Mouse (Mus musculus) hindbrain, postnatal 0 days (tissue): ENCODE data around the gene Cebpe. TPM values are rescaled to one million over a fixed set of nuclear protein-coding genes. Genes with fewer than 3 reads are reported as not detected.

Experiments
- ATAC-seq: fragments of 200-750 bp; cut with Nextera tagmentation; 2 replicates; pipeline ENCODE4 v1.8.0; 2017; ENCODE audit warnings: mild to moderate bottlenecking, moderate TSS enrichment, moderate library complexity
- DNase-seq: peaks from one replicate; pipeline ENCODE4 v3.0.0-alpha.2; 2015; ENCODE audit warnings: low spot score
- H3K27ac ChIP-seq: fragments of 300-500 bp; sonication (generic); 2 replicates; pipeline ENCODE4 v1.5.1; 2014; ENCODE audit warnings: mild to moderate bottlenecking
- H3K27me3 ChIP-seq: fragments of 300-500 bp; sonication (generic); 2 replicates; pipeline ENCODE4 v1.6.1; 2014; ENCODE audit warnings: low read length, mixed read lengths; ENCODE audit not compliant: insufficient read depth
- H3K36me3 ChIP-seq: fragments of 300-500 bp; sonication (generic); 2 replicates; pipeline ENCODE4 v1.6.1; 2014; ENCODE audit warnings: low read length, mixed read lengths; ENCODE audit not compliant: insufficient read depth
- H3K4me1 ChIP-seq: fragments of 300-500 bp; sonication (generic); 2 replicates; pipeline ENCODE4 v1.6.1; 2014; ENCODE audit warnings: antibody characterized with exemption, low read length, mixed read lengths; ENCODE audit not compliant: insufficient read depth
- H3K4me2 ChIP-seq: fragments of 300-500 bp; sonication (generic); 2 replicates; pipeline ENCODE4 v1.6.1; 2014; ENCODE audit warnings: low read depth, mild to moderate bottlenecking, low read length, moderate library complexity, mixed read lengths
- H3K4me3 ChIP-seq: fragments of 300-500 bp; sonication (generic); 2 replicates; pipeline ENCODE4 v1.5.1; 2014; ENCODE audit warnings: low read length
- H3K9ac ChIP-seq: fragments of 300-500 bp; sonication (generic); replicated peaks from 2 replicates; pipeline ENCODE4 v1.6.1; 2014; ENCODE audit warnings: mild to moderate bottlenecking, low read length, moderate library complexity, mixed read lengths
- H3K9me3 ChIP-seq: fragments of 300-500 bp; sonication (generic); 2 replicates; pipeline ENCODE4 v1.6.1; 2016; ENCODE audit warnings: low read length, mixed read lengths
- CTCF ChIP-seq: IDR thresholded peaks from 2 replicates; pipeline ENCODE4 v1.5.1; 2016; ENCODE audit warnings: antibody characterized with exemption, control low read depth, low read depth
- WGBS: fragments of 180-500 bp; shearing (Covaris S2); extraction: QIAGEN DNeasy Blood & Tissue Kit; methylation state at CpG from one replicate; pipeline ENCODE4 v1.1.7; 2014; 5-methylcytosine and 5-hydroxymethylcytosine counted together
- polyA plus RNA-seq: library from polyadenylated mRNA; unstranded; fragments of >200 nt; fragmentation: Nextera tagmentation; extraction: Ambion mirVana; gene quantifications from 2 replicates; pipeline ENCODE4 v1.2.1, GENCODE M21; 2015
- total RNA-seq: library from RNA; depleted of rRNA; stranded (reverse); fragments of >200 nt; gene quantifications from 2 replicates; pipeline ENCODE4 v1.2.3, GENCODE M21; 2014; rRNA removed

Gene Cebpe
- total RNA-seq: not detected in 2 replicates
- not detected in 2 replicates for polyA plus RNA-seq

DNA sequence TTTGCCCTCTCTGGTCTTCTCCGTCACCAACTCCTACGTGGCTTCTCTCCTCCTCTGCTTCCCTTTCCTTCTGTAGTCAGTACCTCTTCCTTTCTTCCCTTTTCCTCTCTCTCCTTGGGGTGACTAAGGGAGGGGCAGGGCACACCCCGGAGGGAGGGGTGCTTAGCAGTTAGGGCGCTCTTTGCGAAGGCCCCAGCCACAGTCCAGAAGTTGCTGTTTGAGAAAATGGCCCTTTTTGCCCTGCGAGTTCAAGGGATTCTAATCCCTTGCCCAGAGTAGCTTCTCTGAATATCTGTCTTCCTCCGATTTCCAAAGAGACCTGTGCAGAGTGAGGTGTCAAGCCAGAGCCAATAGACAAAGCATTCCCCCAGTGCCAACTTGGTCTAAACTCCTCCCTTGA is at the start of gene Cebpe:
Cebpe (minus strand) TSS at position 101 of the 400 bp plus-strand sequence.
- 85% methylated on average over 7 of the region's 7 CpGs for WGBS
- Histone ChIP-seq H3K27ac (no peak within 1 kb of the TSS), H3K4me1 (no peaks in the 10 kb centered on the region), H3K4me3 (no peak within 1 kb of the TSS), H3K9me3 (no peaks in the 10 kb centered on the region), H3K27me3 (no peaks in the 10 kb centered on the region), H3K9ac (no peak within 1 kb of the TSS), H3K36me3 (no peaks in the 10 kb centered on the region), H3K4me2 (no peak within 1 kb of the TSS)
- ATAC-seq (no peak), DNase-seq (no peak)
- no peak for TF ChIP-seq CTCF

DNA sequence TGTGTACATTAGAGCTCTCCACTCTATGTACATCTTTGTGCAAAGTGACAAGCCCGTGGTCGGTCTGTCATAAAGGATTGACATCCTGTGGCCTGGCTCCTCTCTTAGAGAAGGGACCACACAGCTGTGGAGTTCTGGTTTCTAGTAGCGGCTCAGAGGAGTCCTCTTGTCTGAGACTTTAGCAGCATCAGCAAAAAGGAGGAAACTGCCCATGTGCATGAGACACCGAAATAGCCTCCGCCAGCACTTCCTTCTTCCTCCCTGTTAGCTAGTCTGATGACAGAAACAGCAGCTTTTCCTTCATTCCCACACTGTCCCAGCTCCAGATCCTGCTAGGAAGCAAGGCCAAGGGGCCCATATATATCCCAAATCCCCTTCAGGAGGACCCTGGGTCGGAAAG is 44.4 kb upstream of the Cebpe start:
- 75% methylated on average over 6 of the region's 6 CpGs for WGBS

DNA sequence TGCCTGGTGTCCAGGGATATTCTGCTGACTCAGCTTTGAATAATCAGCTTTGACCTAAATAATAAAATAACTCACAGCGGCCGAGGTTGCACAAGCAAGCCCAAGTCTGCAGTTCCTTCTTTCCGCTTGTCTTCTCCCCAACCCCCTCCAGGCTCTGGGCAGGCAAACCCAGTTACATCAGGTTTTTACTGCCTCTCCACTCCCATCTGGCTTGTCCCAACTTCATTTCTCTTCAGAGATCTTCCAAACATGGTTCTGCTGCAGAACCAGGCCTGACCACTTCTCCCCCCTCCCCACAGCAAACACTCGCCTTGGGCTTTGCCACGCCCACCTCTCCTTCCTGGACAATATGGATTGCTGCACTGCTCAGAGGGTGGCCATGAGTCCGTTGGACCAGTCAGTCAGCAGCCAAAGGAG is 42.6 kb upstream of the Cebpe start:
- Histone ChIP-seq H3K9me3 (no peaks in the 10 kb centered on the region), H3K36me3 (no peaks in the 10 kb centered on the region; the same call in 1 of the 2 replicates), H3K4me3 (no peak overlapping the region), H3K4me1 (peaks cover 16% of the 10 kb centered on the region), H3K27ac (peak overlapping the region; percentile 73), H3K4me2 (no peak overlapping the region), H3K9ac (no peak overlapping the region), H3K27me3 (no peaks in the 10 kb centered on the region)
- 20% methylated on average over 6 of the region's 6 CpGs for WGBS
- no peak for TF ChIP-seq CTCF
- DNase-seq (peak; percentile 61), ATAC-seq (peak; percentile 85)

More for the DNA sequence above, 44.4 kb upstream of the Cebpe start:
- Histone ChIP-seq H3K4me3 (no peak overlapping the region), H3K27ac (no peak overlapping the region), H3K9me3 (no peaks in the 10 kb centered on the region), H3K27me3 (no peaks in the 10 kb centered on the region), H3K4me1 (peaks cover 16% of the 10 kb centered on the region), H3K36me3 (no peaks in the 10 kb centered on the region; the same call in 1 of the 2 replicates), H3K9ac (no peak overlapping the region), H3K4me2 (no peak overlapping the region)
- no peak for ATAC-seq
- TF ChIP-seq CTCF: no peak
- no peak for DNase-seq

DNA sequence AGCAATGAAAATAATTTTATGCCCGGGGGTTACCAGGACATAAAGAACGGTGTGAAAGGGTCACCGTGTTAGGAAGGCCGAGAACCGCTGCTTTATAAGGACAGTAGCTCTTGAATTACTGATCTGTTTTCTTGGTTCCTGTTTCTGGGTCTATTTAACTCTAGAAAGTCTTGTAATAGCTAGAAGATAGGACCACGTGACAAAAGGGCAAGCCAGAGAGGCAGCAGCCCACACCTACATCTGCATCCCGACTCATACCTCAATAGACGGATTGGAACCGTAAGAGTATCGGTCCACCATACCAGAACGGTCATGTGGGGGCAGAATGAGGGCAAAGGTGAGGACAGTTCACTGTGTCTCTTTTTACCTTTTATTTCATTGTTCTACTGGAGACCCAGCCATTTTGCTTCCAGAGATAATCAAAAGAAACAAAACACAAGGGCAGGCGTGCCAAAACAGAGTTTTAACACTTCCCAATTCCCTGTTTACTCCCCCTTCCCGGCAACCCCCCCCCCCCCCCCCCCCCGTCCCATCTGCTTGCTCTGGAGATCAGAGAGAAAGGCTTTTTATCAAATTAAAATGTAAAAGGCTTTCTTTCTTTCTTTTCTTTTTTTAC is 42.1 kb upstream of the Cebpe start:
- WGBS: 67% methylated on average over 14 of the region's 14 CpGs
- H3K27me3 ChIP-seq: no peaks in the 10 kb centered on the region
- H3K4me1 ChIP-seq: peaks cover 16% of the 10 kb centered on the region
- DNase-seq (no peak), ATAC-seq (peak; percentile 2; the same call in 1 of the 2 replicates)
- H3K4me2 ChIP-seq: no peak overlapping the region
- no peaks in the 10 kb centered on the region; the same call in 1 of the 2 replicates for H3K36me3 ChIP-seq
- no peak for TF ChIP-seq CTCF
- no peak overlapping the region for H3K4me3 ChIP-seq
- H3K9me3 ChIP-seq: no peaks in the 10 kb centered on the region
- peak overlapping the region; percentile 56; the same call in 1 of the 2 replicates for H3K27ac ChIP-seq
- H3K9ac ChIP-seq: no peak overlapping the region

- no peak for DNase-seq
- Histone ChIP-seq H3K4me2 (no peak overlapping the region), H3K27ac (no peak overlapping the region), H3K36me3 (no peaks in the 10 kb centered on the region; the same call in 1 of the 2 replicates), H3K9me3 (no peaks in the 10 kb centered on the region), H3K9ac (no peak overlapping the region), H3K4me1 (peaks cover 16% of the 10 kb centered on the region), H3K4me3 (no peak overlapping the region), H3K27me3 (no peaks in the 10 kb centered on the region)
- 84% methylated on average over 6 of the region's 6 CpGs for WGBS
- no peak for TF ChIP-seq CTCF
- no peak for ATAC-seq
Observed at GRCm38 (mm10) chr14:54752938-54753337, 41.0 kb upstream of the Cebpe start.

DNA sequence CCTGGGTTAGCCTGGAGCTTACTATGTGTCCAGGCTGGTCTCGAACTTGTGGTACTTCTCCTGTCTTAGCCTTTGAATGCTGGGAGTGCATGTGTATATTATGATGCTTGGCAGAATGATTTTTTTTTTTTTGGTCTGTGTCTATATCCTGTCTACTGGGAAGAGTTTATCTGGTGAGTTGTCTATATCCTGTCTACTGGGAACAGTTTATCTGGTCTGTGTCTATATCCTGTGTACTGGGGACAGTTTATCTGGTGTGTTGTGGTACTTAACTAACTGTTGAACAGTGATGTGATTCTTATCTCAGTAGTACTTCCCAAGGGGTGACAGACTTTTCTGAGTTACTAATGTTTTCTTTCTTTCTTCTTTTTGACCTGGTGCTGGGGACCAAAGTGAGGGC is 39.8 kb upstream of the Cebpe start:
- TF ChIP-seq CTCF: no peak
- ATAC-seq (no peak), DNase-seq (no peak)
- Histone ChIP-seq H3K4me2 (no peak overlapping the region), H3K4me1 (peaks cover 16% of the 10 kb centered on the region), H3K36me3 (no peaks in the 10 kb centered on the region), H3K27me3 (no peaks in the 10 kb centered on the region), H3K4me3 (no peak overlapping the region), H3K27ac (no peak overlapping the region), H3K9me3 (no peaks in the 10 kb centered on the region), H3K9ac (no peak overlapping the region)
- 88% methylated on average over 1 of the region's 1 CpGs for WGBS

- Histone ChIP-seq H3K27ac (peak overlapping the region; percentile 15; the same call in 1 of the 2 replicates), H3K9me3 (no peaks in the 10 kb centered on the region), H3K4me3 (no peak overlapping the region), H3K9ac (no peak overlapping the region), H3K27me3 (no peaks in the 10 kb centered on the region), H3K36me3 (no peaks in the 10 kb centered on the region), H3K4me2 (no peak overlapping the region), H3K4me1 (peaks cover 11% of the 10 kb centered on the region; the same call in 1 of the 2 replicates)
- no peak for DNase-seq
- 63% methylated on average over 4 of the region's 4 CpGs for WGBS
- no peak for TF ChIP-seq CTCF
- ATAC-seq: no peak
Observed at GRCm38 (mm10) chr14:54749238-54749637, 37.3 kb upstream of the Cebpe start.
